Mouse (Mus musculus): ENCODE data around the gene Acss3.

DNA sequence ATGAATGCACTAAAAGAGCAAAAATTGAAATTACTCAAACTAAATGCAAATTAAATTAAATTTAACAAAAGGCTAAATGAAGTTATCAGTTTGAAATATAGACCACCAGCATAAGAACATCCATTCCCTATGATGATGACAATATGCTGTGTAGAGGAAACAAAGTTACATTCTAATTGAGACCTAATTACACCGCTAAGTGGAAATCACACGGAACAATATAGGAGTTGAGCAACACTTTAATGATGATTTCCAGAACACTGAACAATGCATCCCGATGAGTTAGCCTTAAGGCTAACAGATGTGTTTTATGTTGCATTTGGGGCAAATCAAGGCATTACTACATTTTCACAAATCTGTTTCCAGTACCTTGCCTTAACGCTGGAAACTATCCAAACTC, 99.2 kb downstream of the Acss3 start:
- no peak for TF ChIP-seq GATA1 (IDR thresholded peaks at IDR 0.05; ENCODE audit: borderline replicate concordance, low read length)
- no peak for TF ChIP-seq FLI1 (IDR thresholded peaks at IDR 0.05; ENCODE audit: low read length)

Data from megakaryocyte, embryonic 14.5 days (primary cell).